Mouse (Mus musculus) liver (tissue): ENCODE results near the gene Slamf1.

Experiments
- DNase-seq: peaks from one replicate; pipeline ENCODE4 v3.0.0-alpha.2; 2020; ENCODE audit warnings: mixed read lengths

Slamf1 gene

GRCm38 (mm10) chr1:171766898-171767297 lies at the start of gene Slamf1:
Slamf1 (plus strand) TSS chr1:171767127.
- no peak for DNase-seq

GRCm38 (mm10) chr1:171731195-171731594 lies 35.7 kb upstream of the Slamf1 start:
- DNase-seq, result no peak

- DNase-seq, result no peak
Measured at GRCm38 (mm10) chr1:171734898-171735297, 32.0 kb upstream of the Slamf1 start.

GRCm38 (mm10) chr1:171748127-171748969 lies 18.6 kb upstream of the Slamf1 start:
- DNase-seq, result no peak

- no peak for DNase-seq
Measured at GRCm38 (mm10) chr1:171761853-171762448, 5.0 kb upstream of the Slamf1 start.

GRCm38 (mm10) chr1:171770996-171771395 lies 4.1 kb downstream of the Slamf1 start:
- no peak for DNase-seq

- DNase-seq, result no peak
Measured at GRCm38 (mm10) chr1:171772121-171772735, 5.3 kb downstream of the Slamf1 start.

GRCm38 (mm10) chr1:171773232-171773989 lies 6.5 kb downstream of the Slamf1 start:
- DNase-seq, result no peak

- DNase-seq, result no peak
Measured at GRCm38 (mm10) chr1:171774266-171774665, 7.3 kb downstream of the Slamf1 start.

GRCm38 (mm10) chr1:171774678-171775077 lies 7.8 kb downstream of the Slamf1 start:
- no peak for DNase-seq

GRCm38 (mm10) chr1:171775781-171776180 lies 8.9 kb downstream of the Slamf1 start:
- DNase-seq, result no peak

GRCm38 (mm10) chr1:171777026-171777425 lies 10.1 kb downstream of the Slamf1 start:
- no peak for DNase-seq

- peak; percentile 16 for DNase-seq
Measured at GRCm38 (mm10) chr1:171782287-171782915, 15.5 kb downstream of the Slamf1 start.

GRCm38 (mm10) chr1:171785871-171786270 lies 18.9 kb downstream of the Slamf1 start:
- DNase-seq, result no peak

- DNase-seq, result no peak
Measured at GRCm38 (mm10) chr1:171787281-171788015, 20.5 kb downstream of the Slamf1 start.

GRCm38 (mm10) chr1:171788461-171789283 lies 21.7 kb downstream of the Slamf1 start:
- peak; percentile 61 for DNase-seq

GRCm38 (mm10) chr1:171789407-171789806 lies 22.5 kb downstream of the Slamf1 start:
- no peak for DNase-seq

GRCm38 (mm10) chr1:171791491-171791890 lies 24.6 kb downstream of the Slamf1 start:
- no peak for DNase-seq

GRCm38 (mm10) chr1:171796185-171796584 lies 29.3 kb downstream of the Slamf1 start:
- DNase-seq, result no peak

- DNase-seq, result no peak
Measured at GRCm38 (mm10) chr1:171797840-171798239, 30.9 kb downstream of the Slamf1 start.

- no peak for DNase-seq
Measured at GRCm38 (mm10) chr1:171799648-171800047, 32.7 kb downstream of the Slamf1 start.
